Comparison of ENCODE assay signal across 15 mouse cellular contexts in genomic region chr4:139154576-139155307, GRCm38 (mm10). TPM values are rescaled to one million over a fixed set of nuclear protein-coding genes. Genes with fewer than 3 reads are reported as not detected.
DNase-seq lines count a peak whose midpoint lies in the region; ATAC-seq and TF ChIP-seq lines count a peak whose summit lies in the region.
"Had no signal": no experiment of that assay in that cellular context is flagged by ENCODE, and none has a peak within 500 bp of the region (broad histone marks: within the 10 kb centered on the region; RNA-seq: fewer than 3 reads in every experiment).

No protein-coding gene starts in this region.

- H3K27me3 ChIP-seq in heart, adult 2 months (ENCODE audit: control insufficient read depth, insufficient read depth, low read length): no peaks in the 10 kb centered on the region
- H3K27me3 ChIP-seq in heart, embryonic 12.5 days (replicated peaks): no peaks in the 10 kb centered on the region
- no peaks in the 10 kb centered on the region for H3K27me3 ChIP-seq in lung, embryonic 14.5 days (ENCODE audit: insufficient read depth, low read length)
- H3K27me3 ChIP-seq: hindbrain, embryonic 15.5 days; limb, embryonic 13.5 days; neural tube, embryonic 12.5 days had no signal

- H3K9ac ChIP-seq in heart, adult 2 months (ENCODE audit: low read depth, low read length): peak overlapping the region; percentile 7; the same call in 1 of the 2 replicates
- no peak overlapping the region for H3K9ac ChIP-seq in heart, embryonic 12.5 days
- no peak overlapping the region for H3K9ac ChIP-seq in lung, embryonic 14.5 days
- H3K9ac ChIP-seq: hindbrain, embryonic 15.5 days; limb, embryonic 13.5 days; neural tube, embryonic 12.5 days had no signal

- H3K4me1 ChIP-seq in heart, adult 2 months (ENCODE audit: control insufficient read depth, insufficient read depth, low read length): peaks cover 6% of the 10 kb centered on the region
- no peaks in the 10 kb centered on the region for H3K4me1 ChIP-seq in heart, embryonic 12.5 days (replicated peaks)
- H3K4me1 ChIP-seq in lung, embryonic 14.5 days (ENCODE audit: insufficient read depth): no peaks in the 10 kb centered on the region
- H3K4me1 ChIP-seq: hindbrain, embryonic 15.5 days; limb, embryonic 13.5 days; neural tube, embryonic 12.5 days had no signal

- no peak for TF ChIP-seq CTCF in heart, adult 2 months (IDR thresholded peaks at IDR 0.05)
- TF ChIP-seq CTCF in lung, embryonic 14.5 days (IDR thresholded peaks at IDR 0.05; ENCODE audit: low read depth): no peak

- 0 out of 2 replicates have a peak, but pooled peaks cover 2% of the 10 kb centered on the region for H3K9me3 ChIP-seq in heart, embryonic 12.5 days (replicated peaks)
- no peaks in the 10 kb centered on the region for H3K9me3 ChIP-seq in lung, embryonic 14.5 days (ENCODE audit: low read depth, low read length)
- H3K9me3 ChIP-seq: hindbrain, embryonic 15.5 days; neural tube, embryonic 12.5 days had no signal

- TF ChIP-seq POLR2A in heart, adult 2 months (IDR thresholded peaks at IDR 0.05; ENCODE audit: insufficient read depth, low read depth, low read length): peak; percentile 43

- H3K27ac ChIP-seq in heart, adult 2 months: peak overlapping the region; percentile 77
- no peak overlapping the region for H3K27ac ChIP-seq in heart, embryonic 12.5 days (ENCODE audit: poor library complexity, severe bottlenecking)
- no peak overlapping the region for H3K27ac ChIP-seq in lung, embryonic 14.5 days (ENCODE audit: low read depth)
- H3K27ac ChIP-seq: hindbrain, embryonic 15.5 days; kidney, postnatal 0 days; limb, embryonic 13.5 days; neural tube, embryonic 12.5 days had no signal

- H3K36me3 ChIP-seq in heart, adult 2 months (ENCODE audit: control insufficient read depth, insufficient read depth, low read length): no peaks in the 10 kb centered on the region
- H3K36me3 ChIP-seq in heart, embryonic 12.5 days: no peaks in the 10 kb centered on the region
- H3K36me3 ChIP-seq in lung, embryonic 14.5 days (ENCODE audit: insufficient read depth): no peaks in the 10 kb centered on the region
- H3K36me3 ChIP-seq: hindbrain, embryonic 15.5 days; limb, embryonic 13.5 days; neural tube, embryonic 12.5 days had no signal

- no peaks in the 10 kb centered on the region for H3K79me2 ChIP-seq in heart, adult 2 months (replicated peaks; ENCODE audit: control insufficient read depth, insufficient read depth, low read length)

- no peak overlapping the region for H3K4me2 ChIP-seq in heart, embryonic 12.5 days
- no peak overlapping the region for H3K4me2 ChIP-seq in lung, embryonic 14.5 days
- H3K4me2 ChIP-seq: hindbrain, embryonic 15.5 days; limb, embryonic 13.5 days; neural tube, embryonic 12.5 days had no signal

- DNase-seq in heart, adult 2 months: peak; percentile 73 to 79
- peak; percentile 20 for DNase-seq in 3134 (ENCODE audit: extremely low read depth, insufficient read length, low spot score)
- DNase-seq in gastrocnemius, postnatal 14 days: peak; percentile 77
- peak; percentile 23 for DNase-seq in lung, embryonic 14.5 days
- no peak for DNase-seq in left cerebral cortex, postnatal 36 days (ENCODE audit: low spot score in 2 of 2)
- no peak for DNase-seq in frontal cortex, postnatal 10 days (ENCODE audit: low spot score in 2 of 2)
- DNase-seq: cerebellum, adult 9-11 months; layer of hippocampus, postnatal 36 days; midbrain, embryonic 14.5 days had no signal

- WGBS in heart, adult 2 months: 26% methylated on average over 20 of the region's 20 CpGs
- WGBS in heart, embryonic 12.5 days: 65% methylated on average over 20 of the region's 20 CpGs
- 68% methylated on average over 20 of the region's 20 CpGs for WGBS in lung, embryonic 14.5 days

- H3K4me3 ChIP-seq in heart, adult 2 months: no peak overlapping the region
- H3K4me3 ChIP-seq in heart, embryonic 12.5 days: no peak overlapping the region
- H3K4me3 ChIP-seq in lung, embryonic 14.5 days (ENCODE audit: low read depth, low read length): no peak overlapping the region
- H3K4me3 ChIP-seq: hindbrain, embryonic 15.5 days; limb, embryonic 13.5 days; neural tube, embryonic 12.5 days had no signal

- intact Hi-C loops in heart, adult 2 months (cut with DNase I): loop anchor here (5.0 kb wide), 1 partner anchor 38 kb away; the partner anchor contains the start of gene Capzb
- intact Hi-C loops in gastrocnemius, postnatal 14 days (cut with DNase I; ENCODE audit: low total_unique reads): no loop called here
- intact Hi-C loops in left cerebral cortex, postnatal 36 days (cut with DNase I): no loop called here

- TF ChIP-seq EP300 in heart, adult 2 months (IDR thresholded peaks at IDR 0.05; ENCODE audit: insufficient read depth, low read depth, low read length): peak; percentile 86

- ATAC-seq in heart, embryonic 12.5 days (ENCODE audit: insufficient number of reproducible peaks, low FRiP score): no peak
- ATAC-seq in lung, embryonic 14.5 days (ENCODE audit: insufficient read depth): no peak
- ATAC-seq in CD4-positive, CD25-positive, alpha-beta regulatory T cell, adult 4 months: no peak

RNA-seq across cellular contexts. Expression of gene Minos1, which starts 23.8 kb away (rescaled TPM):
- 100 to 1,000 TPM; 586 to 660 TPM for total RNA-seq in heart, adult 2 months (2021)
- 203 and 282 TPM in 2 replicates for polyA plus RNA-seq in heart, adult 2 months (2012; rRNA removed)
- 682 and 719 TPM in 2 replicates for polyA plus RNA-seq in heart, embryonic 12.5 days (2016; fragmentation: Nextera tagmentation; extraction: Ambion mirVana)
- total RNA-seq in gastrocnemius, postnatal 14 days (2021): 100 to 1,000 TPM; 434 to 465 TPM
- 501 and 531 TPM in 2 replicates for polyA plus RNA-seq in lung, embryonic 14.5 days (2014; fragmentation: Nextera tagmentation; extraction: Ambion mirVana)
- 100 to 1,000 TPM; 196 to 197 TPM for total RNA-seq in left cerebral cortex, postnatal 36 days (2021)
- polyA plus RNA-seq in CD4-positive, CD25-positive, alpha-beta regulatory T cell, adult 4 months (2017; shearing (Covaris generic)): 100 to 1,000 TPM; 277 to 314 TPM

RNA-seq across cellular contexts. Expression of gene Capzb, which starts 38.0 kb away (rescaled TPM):
- 100 to 1,000 TPM; 342 to 392 TPM for total RNA-seq in heart, adult 2 months (2021)
- 160 and 191 TPM in 2 replicates for polyA plus RNA-seq in heart, adult 2 months (2012; rRNA removed)
- polyA plus RNA-seq in heart, embryonic 12.5 days (2016; fragmentation: Nextera tagmentation; extraction: Ambion mirVana): 395 and 402 TPM in 2 replicates
- 100 to 1,000 TPM; 590 to 617 TPM for total RNA-seq in gastrocnemius, postnatal 14 days (2021)
- 332 and 336 TPM in 2 replicates for polyA plus RNA-seq in lung, embryonic 14.5 days (2014; fragmentation: Nextera tagmentation; extraction: Ambion mirVana)
- total RNA-seq in left cerebral cortex, postnatal 36 days (2021): 100 to 1,000 TPM; 343 to 354 TPM
- 100 to 1,000 TPM; 479 to 616 TPM for polyA plus RNA-seq in CD4-positive, CD25-positive, alpha-beta regulatory T cell, adult 4 months (2017; shearing (Covaris generic))

Comparison
In these comparisons a context has a peak if more than half of its experiments do, and no peak if none do; other contexts are left out.
1. DNase-seq: peak in heart, adult 2 months (2 of 2), 3134 (single experiment), gastrocnemius, postnatal 14 days (single experiment) and lung, embryonic 14.5 days (single experiment); none in left cerebral cortex, postnatal 36 days (0 of 2) and frontal cortex, postnatal 10 days (0 of 2).